Mouse (Mus musculus): Measurements from ENCODE around the gene Tmem106b. TPM values are rescaled to one million over a fixed set of nuclear protein-coding genes. Genes with fewer than 3 reads are reported as not detected.

The Tmem106b gene
- polyA plus RNA-seq, 1 experiment = 24.6 TPM

DNA sequence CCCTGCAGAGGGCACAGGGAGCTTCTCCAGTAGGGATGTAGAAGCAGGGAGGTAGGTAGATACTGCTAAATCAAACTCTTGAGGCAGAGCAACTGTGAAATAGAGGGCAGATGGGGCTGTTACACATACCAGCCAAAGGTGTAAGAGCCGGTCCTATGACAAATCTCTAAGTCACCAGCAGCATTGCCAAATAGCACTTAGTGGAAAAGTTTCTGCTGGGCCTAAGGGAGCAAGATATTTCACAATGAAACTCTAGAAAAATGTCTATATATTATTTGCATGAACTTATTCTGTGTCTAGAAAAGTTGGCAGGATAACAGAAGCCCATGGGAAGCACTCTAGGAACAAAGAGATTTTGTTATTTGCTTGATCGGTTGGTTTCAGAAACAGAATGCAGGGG, 4.3 kb downstream of the Tmem106b start:
- peaks cover 7% of the 10 kb centered on the region for H3K4me1 ChIP-seq (replicated peaks; ENCODE audit: control insufficient read depth, insufficient read depth, low read length)
- H3K27ac ChIP-seq (ENCODE audit: control insufficient read depth, insufficient read depth, low read length) = no peak overlapping the region
- no peak overlapping the region for H3K4me3 ChIP-seq (ENCODE audit: control insufficient read depth, insufficient read depth, low read length)
- H3K27me3 ChIP-seq (ENCODE audit: control insufficient read depth, insufficient read depth, low read length) = no peaks in the 10 kb centered on the region
- H3K36me3 ChIP-seq (ENCODE audit: control insufficient read depth, insufficient read depth, low read length) = peaks cover 35% of the 10 kb centered on the region
- WGBS = 89% methylated on average over 2 of the region's 2 CpGs
- no peak for DNase-seq
- TF ChIP-seq CTCF (IDR thresholded peaks at IDR 0.05; ENCODE audit: borderline replicate concordance, control insufficient read depth, extremely low read depth, insufficient read depth, low read length, poor library complexity) = no peak

DNA sequence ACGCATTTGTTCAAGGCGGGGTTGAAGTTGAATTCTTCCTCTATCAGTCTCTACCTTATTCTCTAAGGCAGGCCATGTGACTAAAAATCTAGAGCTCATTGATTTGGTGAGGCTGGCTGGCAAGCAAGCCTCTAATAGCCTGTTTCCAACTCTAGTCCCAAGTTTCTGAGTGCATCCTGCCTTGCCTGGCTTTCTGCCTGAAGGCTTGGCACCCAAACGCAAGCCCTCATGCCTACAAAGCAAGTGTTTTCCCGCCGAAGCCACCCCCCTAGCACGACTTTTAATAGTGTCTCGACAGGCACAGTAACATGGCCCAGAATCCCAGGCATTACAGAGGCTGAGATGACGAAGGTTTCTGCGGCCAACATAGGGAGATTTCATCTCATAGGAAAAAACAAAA, 13.3 kb downstream of the Tmem106b start:
- no peak for DNase-seq
- 97% methylated on average over 9 of the region's 9 CpGs for WGBS

DNA sequence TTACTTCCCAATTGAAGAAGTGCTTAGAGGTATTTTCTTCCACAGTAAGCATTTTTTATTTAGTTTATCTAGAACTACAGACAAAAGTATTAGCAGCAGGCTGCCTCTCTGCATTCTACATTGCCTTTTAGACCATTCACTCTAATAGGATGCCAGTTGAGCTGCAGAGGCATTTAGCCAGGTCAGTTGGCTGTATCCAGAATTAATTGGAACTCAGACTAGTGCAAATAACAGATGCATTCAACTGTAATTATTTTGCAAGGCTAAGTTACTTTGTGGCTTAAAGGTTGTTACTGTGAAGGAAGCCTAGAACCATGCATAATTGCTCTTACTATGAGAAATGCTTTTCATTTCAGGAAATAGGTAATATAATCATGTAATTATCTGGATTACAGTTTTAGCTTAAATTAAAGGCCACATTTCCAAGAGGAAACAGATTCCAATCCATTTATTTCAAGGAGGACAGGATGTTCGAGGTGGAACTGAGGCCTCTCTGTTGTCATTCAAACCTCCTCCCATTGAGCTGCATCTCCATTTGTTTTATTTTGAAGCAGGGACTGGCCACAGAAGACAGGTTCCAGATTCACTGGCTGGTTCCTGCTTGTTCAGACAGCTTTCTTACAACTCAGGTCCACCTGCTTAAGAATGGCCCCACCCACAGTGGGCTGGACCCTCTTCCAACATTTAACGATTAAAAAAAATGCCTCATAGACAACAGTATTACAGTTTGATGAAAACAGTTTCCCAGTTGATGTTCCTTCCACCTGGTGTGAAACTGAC, 27.3 kb downstream of the Tmem106b start:
- no peak for DNase-seq
- TF ChIP-seq CTCF (IDR thresholded peaks at IDR 0.05; ENCODE audit: borderline replicate concordance, control insufficient read depth, extremely low read depth, insufficient read depth, low read length, poor library complexity) = no peak
- no peak for TF ChIP-seq POLR2A (IDR thresholded peaks at IDR 0.05; ENCODE audit: control insufficient read depth, extremely low read depth, insufficient read depth, low read length, poor library complexity)
- Histone ChIP-seq H3K27me3 (ENCODE audit: control insufficient read depth, insufficient read depth, low read length) (no peaks in the 10 kb centered on the region), H3K36me3 (ENCODE audit: control insufficient read depth, insufficient read depth, low read length) (no peaks in the 10 kb centered on the region), H3K4me1 (replicated peaks; ENCODE audit: control insufficient read depth, insufficient read depth, low read length) (no peaks in the 10 kb centered on the region), H3K27ac (ENCODE audit: control insufficient read depth, insufficient read depth, low read length) (no peak overlapping the region), H3K4me3 (ENCODE audit: control insufficient read depth, insufficient read depth, low read length) (no peak overlapping the region)
- WGBS = 87% methylated on average over 2 of the region's 2 CpGs

More for the DNA sequence above, 13.3 kb downstream of the Tmem106b start:
- no peaks in the 10 kb centered on the region for H3K4me1 ChIP-seq (replicated peaks; ENCODE audit: control insufficient read depth, insufficient read depth, low read length)
- no peaks in the 10 kb centered on the region for H3K27me3 ChIP-seq (ENCODE audit: control insufficient read depth, insufficient read depth, low read length)
- TF ChIP-seq POLR2A (IDR thresholded peaks at IDR 0.05; ENCODE audit: control insufficient read depth, extremely low read depth, insufficient read depth, low read length, poor library complexity) (no peak), CTCF (IDR thresholded peaks at IDR 0.05; ENCODE audit: borderline replicate concordance, control insufficient read depth, extremely low read depth, insufficient read depth, low read length, poor library complexity) (no peak)
- peaks cover 63% of the 10 kb centered on the region for H3K36me3 ChIP-seq (ENCODE audit: control insufficient read depth, insufficient read depth, low read length)
- H3K27ac ChIP-seq (ENCODE audit: control insufficient read depth, insufficient read depth, low read length) = no peak overlapping the region
- H3K4me3 ChIP-seq (ENCODE audit: control insufficient read depth, insufficient read depth, low read length) = no peak overlapping the region

DNA sequence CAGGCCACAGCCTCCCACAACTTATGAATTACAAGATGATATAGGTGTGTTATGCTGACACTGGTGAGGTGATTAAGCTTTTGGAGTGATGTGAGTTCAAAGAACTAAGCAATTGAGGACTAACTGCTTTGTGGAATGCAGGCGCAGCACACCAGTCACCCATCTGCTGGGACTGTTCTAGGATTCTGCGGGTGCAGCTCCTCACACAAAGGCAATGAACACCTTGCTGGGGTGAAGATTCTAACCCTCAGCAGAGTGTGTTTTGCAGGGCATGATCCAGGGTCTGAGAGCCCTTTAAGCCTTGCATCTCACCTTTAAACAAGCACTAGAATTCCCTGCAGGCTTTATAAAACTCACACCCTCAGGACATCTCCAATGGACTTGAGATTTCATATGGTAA, 30.6 kb downstream of the Tmem106b start:
- 91% methylated on average over 2 of the region's 2 CpGs for WGBS
- Histone ChIP-seq H3K27ac (ENCODE audit: control insufficient read depth, insufficient read depth, low read length) (no peak overlapping the region), H3K27me3 (ENCODE audit: control insufficient read depth, insufficient read depth, low read length) (no peaks in the 10 kb centered on the region), H3K4me1 (replicated peaks; ENCODE audit: control insufficient read depth, insufficient read depth, low read length) (no peaks in the 10 kb centered on the region), H3K36me3 (ENCODE audit: control insufficient read depth, insufficient read depth, low read length) (no peaks in the 10 kb centered on the region), H3K4me3 (ENCODE audit: control insufficient read depth, insufficient read depth, low read length) (no peak overlapping the region)
- no peak for TF ChIP-seq POLR2A (IDR thresholded peaks at IDR 0.05; ENCODE audit: control insufficient read depth, extremely low read depth, insufficient read depth, low read length, poor library complexity)
- no peak for TF ChIP-seq CTCF (IDR thresholded peaks at IDR 0.05; ENCODE audit: borderline replicate concordance, control insufficient read depth, extremely low read depth, insufficient read depth, low read length, poor library complexity)
- no peak for DNase-seq

DNA sequence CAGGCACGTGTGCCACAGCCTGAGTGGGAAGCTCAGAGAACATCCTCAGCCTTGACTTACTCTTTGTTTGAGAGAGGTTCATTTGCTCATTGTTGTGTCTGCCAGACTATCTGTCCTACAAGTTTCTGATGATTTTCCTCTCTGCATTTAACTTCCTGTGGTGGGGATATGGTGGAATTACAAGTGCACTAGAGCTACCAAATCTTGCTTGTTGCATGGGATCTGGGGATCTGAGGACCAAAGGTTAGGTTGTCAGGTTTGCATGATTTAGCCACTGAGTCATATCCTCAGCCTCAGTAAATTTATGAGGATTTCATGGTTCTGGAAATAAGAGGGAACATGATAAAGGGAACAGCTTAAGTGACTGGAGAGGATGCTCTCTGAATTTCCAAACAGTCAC, 39.1 kb downstream of the Tmem106b start:
- Histone ChIP-seq H3K27ac (ENCODE audit: control insufficient read depth, insufficient read depth, low read length) (no peak overlapping the region), H3K4me1 (replicated peaks; ENCODE audit: control insufficient read depth, insufficient read depth, low read length) (no peaks in the 10 kb centered on the region), H3K4me3 (ENCODE audit: control insufficient read depth, insufficient read depth, low read length) (no peak overlapping the region), H3K36me3 (ENCODE audit: control insufficient read depth, insufficient read depth, low read length) (no peaks in the 10 kb centered on the region), H3K27me3 (ENCODE audit: control insufficient read depth, insufficient read depth, low read length) (no peaks in the 10 kb centered on the region)
- TF ChIP-seq POLR2A (IDR thresholded peaks at IDR 0.05; ENCODE audit: control insufficient read depth, extremely low read depth, insufficient read depth, low read length, poor library complexity) = no peak
- DNase-seq = no peak
- 71% methylated on average over 1 of the region's 1 CpGs for WGBS

DNA sequence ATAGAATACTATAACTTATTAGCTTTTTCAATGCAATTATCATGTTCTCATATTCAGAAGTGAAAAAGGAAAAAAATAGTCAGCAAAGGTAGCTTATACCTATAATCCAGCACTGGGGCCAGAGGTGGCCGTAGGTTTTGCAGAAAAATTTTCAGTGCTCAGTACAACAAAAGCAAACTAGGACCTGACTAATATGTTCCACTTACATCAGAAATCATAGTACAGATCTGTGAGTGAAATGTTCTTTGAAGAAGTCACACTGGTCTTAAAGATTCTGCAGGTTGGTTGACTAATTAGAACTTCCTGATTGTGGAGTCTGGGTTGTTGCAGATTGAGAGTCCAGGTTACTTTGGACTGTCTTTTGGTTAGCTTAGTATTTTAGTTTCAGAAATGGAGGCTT, 67.7 kb downstream of the Tmem106b start:
- H3K27me3 ChIP-seq (ENCODE audit: control insufficient read depth, insufficient read depth, low read length) = no peaks in the 10 kb centered on the region
- no peak overlapping the region for H3K27ac ChIP-seq (ENCODE audit: control insufficient read depth, insufficient read depth, low read length)
- no peaks in the 10 kb centered on the region for H3K36me3 ChIP-seq (ENCODE audit: control insufficient read depth, insufficient read depth, low read length)
- WGBS = 94% methylated on average over 1 of the region's 1 CpGs
- no peak for TF ChIP-seq POLR2A (IDR thresholded peaks at IDR 0.05; ENCODE audit: control insufficient read depth, extremely low read depth, insufficient read depth, low read length, poor library complexity)
- no peak for TF ChIP-seq CTCF (IDR thresholded peaks at IDR 0.05; ENCODE audit: borderline replicate concordance, control insufficient read depth, extremely low read depth, insufficient read depth, low read length, poor library complexity)
- no peaks in the 10 kb centered on the region for H3K4me1 ChIP-seq (replicated peaks; ENCODE audit: control insufficient read depth, insufficient read depth, low read length)
- H3K4me3 ChIP-seq (ENCODE audit: control insufficient read depth, insufficient read depth, low read length) = no peak overlapping the region
- DNase-seq = no peak

Other genes starting within 250 kb of the Tmem106b start
- gene Vwde, start 155.2 kb downstream of the Tmem106b start, polyA plus RNA-seq (2012; rRNA removed) = not detected in 2 replicates